Mouse (Mus musculus): ENCODE data around the gene Pde4dip. TPM values are rescaled to one million over a fixed set of nuclear protein-coding genes. Genes with fewer than 3 reads are reported as not detected.

Pde4dip gene
- polyA plus RNA-seq, 1 experiment from 2014 or later = 27.5 TPM

DNA sequence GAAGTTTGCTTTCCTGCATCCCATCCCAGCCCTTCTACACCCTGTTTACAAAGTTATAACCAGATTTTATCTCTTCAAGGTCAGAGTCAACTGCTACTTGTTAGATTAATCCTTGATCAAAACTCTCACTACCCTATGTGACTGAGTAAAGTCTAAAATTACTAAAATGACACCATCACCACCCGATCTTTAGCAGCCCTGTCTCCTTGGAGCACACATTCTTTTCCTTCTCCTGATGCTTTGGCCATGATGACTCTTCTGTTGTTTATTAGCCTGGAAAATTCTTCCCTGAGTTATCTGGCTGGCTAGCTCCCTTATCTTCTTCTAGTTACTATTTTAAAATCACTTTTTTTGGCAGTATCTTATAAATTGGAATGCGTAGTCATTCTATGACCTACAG lies 82.9 kb downstream of the Pde4dip start:
- no peak overlapping the region for H3K9ac ChIP-seq (ENCODE audit: low read depth, low read length)
- no peaks in the 10 kb centered on the region for H3K27me3 ChIP-seq (ENCODE audit: control insufficient read depth, insufficient read depth, low read length)
- no peak for ATAC-seq (ENCODE audit: low FRiP score)
- H3K27ac ChIP-seq (ENCODE audit: low read depth, low read length) = no peak overlapping the region
- H3K9me3 ChIP-seq (ENCODE audit: control insufficient read depth, low read length) = no peaks in the 10 kb centered on the region
- H3K4me3 ChIP-seq (ENCODE audit: low read depth, low read length) = no peak overlapping the region
- no peak overlapping the region for H3K4me2 ChIP-seq (replicated peaks; ENCODE audit: low read depth, low read length)
- no peaks in the 10 kb centered on the region for H3K36me3 ChIP-seq (ENCODE audit: control insufficient read depth, insufficient read depth, low read length)
- H3K4me1 ChIP-seq (replicated peaks; ENCODE audit: control insufficient read depth, insufficient read depth, low read length) = no peaks in the 10 kb centered on the region
- DNase-seq (ENCODE audit: low spot score) = no peak
- 89% methylated on average over 2 of the region's 2 CpGs for WGBS

- H3K27me3 ChIP-seq (ENCODE audit: control insufficient read depth, insufficient read depth, low read length) = no peaks in the 10 kb centered on the region
- 71% methylated on average over 3 of the region's 3 CpGs for WGBS
- no peaks in the 10 kb centered on the region for H3K36me3 ChIP-seq (ENCODE audit: control insufficient read depth, insufficient read depth, low read length)
- no peak overlapping the region for H3K27ac ChIP-seq (ENCODE audit: low read depth, low read length)
- DNase-seq (ENCODE audit: low spot score) (no peak), ATAC-seq (ENCODE audit: low FRiP score) (no peak)
- H3K9ac ChIP-seq (ENCODE audit: low read depth, low read length) = no peak overlapping the region
- H3K9me3 ChIP-seq (ENCODE audit: control insufficient read depth, low read length) = no peaks in the 10 kb centered on the region
- H3K4me3 ChIP-seq (ENCODE audit: low read depth, low read length) = no peak overlapping the region
- no peaks in the 10 kb centered on the region for H3K4me1 ChIP-seq (replicated peaks; ENCODE audit: control insufficient read depth, insufficient read depth, low read length)
- no peak overlapping the region for H3K4me2 ChIP-seq (replicated peaks; ENCODE audit: low read depth, low read length)
Observed at GRCm38 (mm10) chr3:97803675-97804074, 84.8 kb downstream of the Pde4dip start.

- H3K9ac ChIP-seq (ENCODE audit: low read depth, low read length) = no peak overlapping the region
- DNase-seq (ENCODE audit: low spot score) (no peak), ATAC-seq (ENCODE audit: low FRiP score) (no peak)
- H3K27me3 ChIP-seq (ENCODE audit: control insufficient read depth, insufficient read depth, low read length) = no peaks in the 10 kb centered on the region
- H3K27ac ChIP-seq (ENCODE audit: low read depth, low read length) = no peak overlapping the region
- H3K4me1 ChIP-seq (replicated peaks; ENCODE audit: control insufficient read depth, insufficient read depth, low read length) = no peaks in the 10 kb centered on the region
- H3K4me2 ChIP-seq (replicated peaks; ENCODE audit: low read depth, low read length) = no peak overlapping the region
- H3K4me3 ChIP-seq (ENCODE audit: low read depth, low read length) = no peak overlapping the region
- 85% methylated on average over 2 of the region's 2 CpGs for WGBS
- no peaks in the 10 kb centered on the region for H3K36me3 ChIP-seq (ENCODE audit: control insufficient read depth, insufficient read depth, low read length)
- no peaks in the 10 kb centered on the region for H3K9me3 ChIP-seq (ENCODE audit: control insufficient read depth, low read length)
Observed at GRCm38 (mm10) chr3:97802927-97803326, 85.6 kb downstream of the Pde4dip start.

GRCm38 (mm10) chr3:97802297-97802696 lies 86.2 kb downstream of the Pde4dip start:
- no peak overlapping the region for H3K9ac ChIP-seq (ENCODE audit: low read depth, low read length)
- H3K36me3 ChIP-seq (ENCODE audit: control insufficient read depth, insufficient read depth, low read length) = no peaks in the 10 kb centered on the region
- DNase-seq (ENCODE audit: low spot score) (no peak), ATAC-seq (ENCODE audit: low FRiP score) (no peak)
- no peak overlapping the region for H3K27ac ChIP-seq (ENCODE audit: low read depth, low read length)
- H3K27me3 ChIP-seq (ENCODE audit: control insufficient read depth, insufficient read depth, low read length) = no peaks in the 10 kb centered on the region
- no peaks in the 10 kb centered on the region for H3K9me3 ChIP-seq (ENCODE audit: control insufficient read depth, low read length)
- no peak overlapping the region for H3K4me2 ChIP-seq (replicated peaks; ENCODE audit: low read depth, low read length)
- no peaks in the 10 kb centered on the region for H3K4me1 ChIP-seq (replicated peaks; ENCODE audit: control insufficient read depth, insufficient read depth, low read length)
- H3K4me3 ChIP-seq (ENCODE audit: low read depth, low read length) = no peak overlapping the region
- WGBS = 85% methylated on average over 5 of the region's 5 CpGs

DNA sequence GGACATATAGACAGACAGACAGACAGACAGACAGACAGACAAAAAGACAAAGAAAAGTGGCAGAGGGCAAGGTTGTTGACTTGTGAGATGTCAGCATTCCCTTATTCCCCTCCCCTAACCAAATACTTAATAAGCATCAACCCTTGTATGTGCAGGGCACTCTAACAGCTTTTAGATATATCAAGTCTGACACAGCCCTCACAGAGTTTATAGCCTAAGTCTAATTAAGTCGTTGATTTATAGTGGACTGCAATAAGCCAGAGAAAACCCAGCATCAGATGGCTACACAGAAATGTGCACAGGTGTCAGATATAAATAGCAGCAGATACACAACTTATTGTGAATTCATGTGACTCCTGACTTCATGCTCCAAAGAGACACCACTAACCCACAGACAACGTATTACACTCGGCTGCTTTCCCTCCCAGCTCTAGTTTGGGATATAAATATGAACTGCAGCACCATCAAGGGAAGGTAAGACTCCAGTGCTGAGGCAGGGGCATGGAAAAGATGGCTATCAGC lies 87.3 kb downstream of the Pde4dip start:
- H3K4me2 ChIP-seq (replicated peaks; ENCODE audit: low read depth, low read length) = no peak overlapping the region
- H3K9ac ChIP-seq (ENCODE audit: low read depth, low read length) = no peak overlapping the region
- WGBS = 94% methylated on average over 3 of the region's 3 CpGs
- ATAC-seq (ENCODE audit: low FRiP score) (no peak), DNase-seq (ENCODE audit: low spot score) (no peak)
- H3K4me1 ChIP-seq (replicated peaks; ENCODE audit: control insufficient read depth, insufficient read depth, low read length) = no peaks in the 10 kb centered on the region
- no peak overlapping the region for H3K4me3 ChIP-seq (ENCODE audit: low read depth, low read length)
- H3K9me3 ChIP-seq (ENCODE audit: control insufficient read depth, low read length) = no peaks in the 10 kb centered on the region
- H3K36me3 ChIP-seq (ENCODE audit: control insufficient read depth, insufficient read depth, low read length) = no peaks in the 10 kb centered on the region
- H3K27ac ChIP-seq (ENCODE audit: low read depth, low read length) = no peak overlapping the region
- H3K27me3 ChIP-seq (ENCODE audit: control insufficient read depth, insufficient read depth, low read length) = no peaks in the 10 kb centered on the region

GRCm38 (mm10) chr3:97800657-97801056 lies 87.8 kb downstream of the Pde4dip start:
- H3K9me3 ChIP-seq (ENCODE audit: control insufficient read depth, low read length) = no peaks in the 10 kb centered on the region
- ATAC-seq (ENCODE audit: low FRiP score) = no peak
- WGBS = 86% methylated on average over 5 of the region's 5 CpGs

GRCm38 (mm10) chr3:97800004-97800403 lies 88.5 kb downstream of the Pde4dip start:
- 80% methylated on average over 3 of the region's 3 CpGs for WGBS
- H3K4me1 ChIP-seq (replicated peaks; ENCODE audit: control insufficient read depth, insufficient read depth, low read length) = no peaks in the 10 kb centered on the region
- H3K4me3 ChIP-seq (ENCODE audit: low read depth, low read length) = no peak overlapping the region
- H3K9ac ChIP-seq (ENCODE audit: low read depth, low read length) = no peak overlapping the region
- H3K9me3 ChIP-seq (ENCODE audit: control insufficient read depth, low read length) = no peaks in the 10 kb centered on the region
- no peak for ATAC-seq (ENCODE audit: low FRiP score)
- H3K27ac ChIP-seq (ENCODE audit: low read depth, low read length) = no peak overlapping the region
- no peaks in the 10 kb centered on the region for H3K27me3 ChIP-seq (ENCODE audit: control insufficient read depth, insufficient read depth, low read length)
- no peak for DNase-seq (ENCODE audit: low spot score)
- H3K4me2 ChIP-seq (replicated peaks; ENCODE audit: low read depth, low read length) = no peak overlapping the region
- no peaks in the 10 kb centered on the region for H3K36me3 ChIP-seq (ENCODE audit: control insufficient read depth, insufficient read depth, low read length)

More at GRCm38 (mm10) chr3:97800657-97801056, 87.8 kb downstream of the Pde4dip start:
- Histone ChIP-seq H3K4me1 (replicated peaks; ENCODE audit: control insufficient read depth, insufficient read depth, low read length) (no peaks in the 10 kb centered on the region), H3K27ac (ENCODE audit: low read depth, low read length) (no peak overlapping the region), H3K9ac (ENCODE audit: low read depth, low read length) (no peak overlapping the region), H3K27me3 (ENCODE audit: control insufficient read depth, insufficient read depth, low read length) (no peaks in the 10 kb centered on the region), H3K4me3 (ENCODE audit: low read depth, low read length) (no peak overlapping the region), H3K36me3 (ENCODE audit: control insufficient read depth, insufficient read depth, low read length) (no peaks in the 10 kb centered on the region), H3K4me2 (replicated peaks; ENCODE audit: low read depth, low read length) (no peak overlapping the region)
- DNase-seq (ENCODE audit: low spot score) = no peak

DNA sequence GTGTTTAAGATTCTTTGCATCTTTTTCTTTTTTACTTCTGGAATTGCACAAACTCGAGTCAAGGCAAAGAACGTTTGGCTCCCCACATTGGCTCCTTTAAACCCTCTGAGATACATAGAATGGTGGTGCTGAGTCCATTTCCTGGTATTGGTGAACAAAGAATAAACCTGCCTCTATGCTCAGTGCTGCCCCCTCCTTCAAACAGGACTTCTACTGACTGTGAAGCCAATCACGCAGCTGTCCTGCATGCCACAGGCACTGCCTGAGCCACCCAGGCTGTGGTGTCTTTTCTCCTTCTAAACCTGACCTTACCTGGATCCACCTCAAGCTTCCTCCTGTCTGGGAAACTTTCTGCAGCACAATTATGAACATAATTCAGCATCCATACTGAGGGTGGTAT lies 89.2 kb downstream of the Pde4dip start:
- no peak for ATAC-seq (ENCODE audit: low FRiP score)
- no peak overlapping the region for H3K27ac ChIP-seq (ENCODE audit: low read depth, low read length)
- no peaks in the 10 kb centered on the region for H3K27me3 ChIP-seq (ENCODE audit: control insufficient read depth, insufficient read depth, low read length)
- H3K4me1 ChIP-seq (replicated peaks; ENCODE audit: control insufficient read depth, insufficient read depth, low read length) = no peaks in the 10 kb centered on the region
- H3K36me3 ChIP-seq (ENCODE audit: control insufficient read depth, insufficient read depth, low read length) = no peaks in the 10 kb centered on the region
- H3K4me2 ChIP-seq (replicated peaks; ENCODE audit: low read depth, low read length) = no peak overlapping the region
- DNase-seq (ENCODE audit: low spot score) = no peak
- no peaks in the 10 kb centered on the region for H3K9me3 ChIP-seq (ENCODE audit: control insufficient read depth, low read length)
- no peak overlapping the region for H3K9ac ChIP-seq (ENCODE audit: low read depth, low read length)
- no peak overlapping the region for H3K4me3 ChIP-seq (ENCODE audit: low read depth, low read length)
- WGBS = 63% methylated on average over 3 of the region's 3 CpGs

DNA sequence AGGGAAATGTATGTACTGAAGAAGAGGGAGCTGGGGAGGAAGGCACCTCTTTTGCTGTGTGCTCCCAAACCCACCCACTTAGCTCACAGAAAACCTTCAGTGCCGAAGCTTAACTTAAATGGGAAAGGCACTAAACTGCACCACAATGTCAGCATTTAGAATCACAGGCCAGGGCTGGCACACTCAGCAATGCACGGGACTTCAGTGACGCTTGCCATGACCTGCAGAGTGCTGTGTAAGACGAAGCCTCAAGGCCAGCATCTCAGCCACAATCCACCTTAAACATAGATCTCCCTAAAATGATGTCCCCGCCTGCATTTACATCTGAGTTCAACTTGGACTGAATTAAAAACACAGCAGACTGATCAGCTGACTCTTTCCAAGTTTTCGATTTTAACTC lies 91.1 kb downstream of the Pde4dip start:
- Histone ChIP-seq H3K4me1 (replicated peaks; ENCODE audit: control insufficient read depth, insufficient read depth, low read length) (no peaks in the 10 kb centered on the region), H3K27ac (ENCODE audit: low read depth, low read length) (no peak overlapping the region), H3K9ac (ENCODE audit: low read depth, low read length) (no peak overlapping the region), H3K36me3 (ENCODE audit: control insufficient read depth, insufficient read depth, low read length) (no peaks in the 10 kb centered on the region), H3K27me3 (ENCODE audit: control insufficient read depth, insufficient read depth, low read length) (no peaks in the 10 kb centered on the region), H3K4me3 (ENCODE audit: low read depth, low read length) (no peak overlapping the region), H3K4me2 (replicated peaks; ENCODE audit: low read depth, low read length) (no peak overlapping the region), H3K9me3 (ENCODE audit: control insufficient read depth, low read length) (no peaks in the 10 kb centered on the region)
- 83% methylated on average over 6 of the region's 6 CpGs for WGBS
- ATAC-seq (ENCODE audit: low FRiP score) (no peak), DNase-seq (ENCODE audit: low spot score) (no peak)

All from hindbrain, embryonic 11.5 days (tissue).